Comparison of ENCODE assay signal across 26 mouse cellular contexts in the genomic region with DNA sequence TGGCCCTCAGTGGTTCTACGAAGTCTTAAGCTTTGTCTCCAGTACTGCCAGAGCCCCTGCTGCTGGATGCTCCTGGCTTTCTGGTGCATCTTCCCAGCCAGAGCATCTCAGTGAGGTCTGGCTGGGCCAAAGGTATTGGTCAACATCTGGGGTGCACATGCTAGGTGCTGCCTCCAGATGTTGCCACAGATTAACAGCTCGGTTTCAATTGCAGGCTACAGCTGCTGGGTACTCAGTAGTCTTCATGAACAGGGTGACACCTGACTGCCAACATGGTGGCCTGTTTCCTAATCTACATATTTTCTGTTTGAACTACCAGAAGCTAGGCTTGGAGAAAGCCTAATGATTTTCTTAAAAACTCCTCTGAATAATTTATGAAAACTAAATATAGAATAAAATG. TPM values are rescaled to one million over a fixed set of nuclear protein-coding genes. Genes with fewer than 3 reads are reported as not detected.
A peak's percentile ranks its signal among the peaks of the same experiment; 100 is the strongest.
DNase-seq lines count a peak whose midpoint lies in the region; ATAC-seq and TF ChIP-seq lines count a peak whose summit lies in the region.
"Had no signal": no experiment of that assay in that cellular context is flagged by ENCODE, and none has a peak within 500 bp of the region (broad histone marks: within the 10 kb centered on the region; RNA-seq: fewer than 3 reads in every experiment).

No protein-coding gene starts in this region.

- no peak for TF ChIP-seq CTCF in intestine, postnatal 0 days (IDR thresholded peaks at IDR 0.05; ENCODE audit: low read depth)
- no peak for TF ChIP-seq CTCF in midbrain, postnatal 0 days (IDR thresholded peaks at IDR 0.05)

- H3K27ac ChIP-seq in liver, embryonic 11.5 days (ENCODE audit: low read depth, low read length) = no peak overlapping the region
- H3K27ac ChIP-seq in liver, embryonic 12.5 days = peak overlapping the region; percentile 36; the same call in 1 of the 2 replicates
- H3K27ac ChIP-seq in liver, embryonic 15.5 days (replicated peaks) = peak overlapping the region; percentile 90
- H3K27ac ChIP-seq in intestine, postnatal 0 days (ENCODE audit: low read depth, low read length) = no peak overlapping the region
- no peak overlapping the region for H3K27ac ChIP-seq in midbrain, postnatal 0 days (ENCODE audit: low read depth, low read length)
- H3K27ac ChIP-seq: embryonic facial prominence, embryonic 10.5 days; embryonic facial prominence, embryonic 13.5 days; hindbrain, embryonic 12.5 days; hindbrain, embryonic 15.5 days had no signal

- peaks cover 18% of the 10 kb centered on the region for H3K4me1 ChIP-seq in liver, embryonic 11.5 days (replicated peaks; ENCODE audit: control insufficient read depth, insufficient read depth, low read length)
- peaks cover 53% of the 10 kb centered on the region for H3K4me1 ChIP-seq in liver, embryonic 12.5 days
- peaks cover 76% of the 10 kb centered on the region for H3K4me1 ChIP-seq in liver, embryonic 15.5 days (replicated peaks)
- H3K4me1 ChIP-seq in intestine, postnatal 0 days (replicated peaks; ENCODE audit: control insufficient read depth, insufficient read depth, low read length) = no peaks in the 10 kb centered on the region
- H3K4me1 ChIP-seq in midbrain, postnatal 0 days (ENCODE audit: insufficient read depth, low read length) = no peaks in the 10 kb centered on the region; the same call in 1 of the 2 replicates

- H3K27me3 ChIP-seq in liver, embryonic 11.5 days (replicated peaks; ENCODE audit: control insufficient read depth, insufficient read depth, low read length) = no peaks in the 10 kb centered on the region
- H3K27me3 ChIP-seq in liver, embryonic 12.5 days (replicated peaks) = no peaks in the 10 kb centered on the region
- no peaks in the 10 kb centered on the region for H3K27me3 ChIP-seq in liver, embryonic 15.5 days
- no peaks in the 10 kb centered on the region for H3K27me3 ChIP-seq in intestine, postnatal 0 days (replicated peaks; ENCODE audit: control insufficient read depth, insufficient read depth, low read length)
- no peaks in the 10 kb centered on the region for H3K27me3 ChIP-seq in midbrain, postnatal 0 days (ENCODE audit: insufficient read depth, low read length)
- H3K27me3 ChIP-seq: embryonic facial prominence, embryonic 13.5 days; hindbrain, embryonic 12.5 days; hindbrain, embryonic 15.5 days; Patski had no signal

- no peak overlapping the region for H3K4me2 ChIP-seq in liver, embryonic 11.5 days
- H3K4me2 ChIP-seq in liver, embryonic 12.5 days = no peak overlapping the region
- H3K4me2 ChIP-seq in liver, embryonic 15.5 days = 0 out of 2 replicates have a peak overlapping the region, but pooled peaks have one; percentile 2
- H3K4me2 ChIP-seq in intestine, postnatal 0 days (replicated peaks; ENCODE audit: low read depth) = no peak overlapping the region
- H3K4me2 ChIP-seq in midbrain, postnatal 0 days (ENCODE audit: low read depth, low read length, poor library complexity, severe bottlenecking) = no peak overlapping the region
- H3K4me2 ChIP-seq: embryonic facial prominence, embryonic 13.5 days; heart, embryonic 11.5 days; hindbrain, embryonic 12.5 days; hindbrain, embryonic 15.5 days had no signal

- no peaks in the 10 kb centered on the region for H3K36me3 ChIP-seq in liver, embryonic 11.5 days (ENCODE audit: control insufficient read depth, insufficient read depth, low read length)
- no peaks in the 10 kb centered on the region for H3K36me3 ChIP-seq in liver, embryonic 12.5 days
- H3K36me3 ChIP-seq in liver, embryonic 15.5 days (replicated peaks) = peaks cover 7% of the 10 kb centered on the region; the same call in 1 of the 2 replicates
- H3K36me3 ChIP-seq in intestine, postnatal 0 days (ENCODE audit: control insufficient read depth, insufficient read depth) = peaks cover 16% of the 10 kb centered on the region
- no peaks in the 10 kb centered on the region for H3K36me3 ChIP-seq in midbrain, postnatal 0 days (ENCODE audit: insufficient read depth, low read length)
- H3K36me3 ChIP-seq: embryonic facial prominence, embryonic 10.5 days; hindbrain, embryonic 12.5 days; hindbrain, embryonic 15.5 days had no signal

- H3K9ac ChIP-seq in liver, embryonic 11.5 days (ENCODE audit: low read depth, low read length) = no peak overlapping the region
- no peak overlapping the region for H3K9ac ChIP-seq in liver, embryonic 12.5 days
- no peak overlapping the region for H3K9ac ChIP-seq in liver, embryonic 15.5 days
- H3K9ac ChIP-seq in intestine, postnatal 0 days (ENCODE audit: low read depth, low read length) = no peak overlapping the region
- no peak overlapping the region for H3K9ac ChIP-seq in midbrain, postnatal 0 days (replicated peaks; ENCODE audit: low read length, poor library complexity, severe bottlenecking)
- H3K9ac ChIP-seq: embryonic facial prominence, embryonic 13.5 days; forebrain, postnatal 0 days; hindbrain, embryonic 12.5 days; hindbrain, embryonic 15.5 days had no signal

- no peaks in the 10 kb centered on the region for H3K9me3 ChIP-seq in liver, embryonic 11.5 days (ENCODE audit: control insufficient read depth, low read length)
- H3K9me3 ChIP-seq in liver, embryonic 12.5 days (replicated peaks) = no peaks in the 10 kb centered on the region
- no peaks in the 10 kb centered on the region for H3K9me3 ChIP-seq in liver, embryonic 15.5 days (replicated peaks)
- no peaks in the 10 kb centered on the region for H3K9me3 ChIP-seq in intestine, postnatal 0 days (ENCODE audit: control insufficient read depth)
- H3K9me3 ChIP-seq in midbrain, postnatal 0 days (ENCODE audit: low read length) = no peaks in the 10 kb centered on the region
- H3K9me3 ChIP-seq: embryonic facial prominence, embryonic 10.5 days; embryonic facial prominence, embryonic 13.5 days; G1E; hindbrain, embryonic 12.5 days; hindbrain, embryonic 15.5 days had no signal

- no peak for ATAC-seq in liver, embryonic 11.5 days (replicated peaks; ENCODE audit: low FRiP score)
- peak; percentile 37; the same call in 1 of the 2 replicates for ATAC-seq in liver, embryonic 12.5 days
- ATAC-seq in liver, embryonic 15.5 days (ENCODE audit: insufficient read depth) = peak; percentile 38; the same call in 1 of the 2 replicates
- no peak for ATAC-seq in intestine, postnatal 0 days
- ATAC-seq in midbrain, postnatal 0 days (ENCODE audit: low FRiP score) = no peak
- ATAC-seq: forebrain, embryonic 14.5 days; forebrain, postnatal 0 days; Patski had no signal

- 79% methylated on average over 2 of the region's 2 CpGs for WGBS in liver, embryonic 11.5 days
- 67% methylated on average over 2 of the region's 2 CpGs for WGBS in liver, embryonic 12.5 days (ENCODE audit: insufficient replicate concordance)
- WGBS in liver, embryonic 15.5 days (ENCODE audit: insufficient replicate concordance) = 70% methylated on average over 2 of the region's 2 CpGs
- 76% methylated on average over 2 of the region's 2 CpGs for WGBS in intestine, postnatal 0 days
- WGBS in midbrain, postnatal 0 days = 73% methylated on average over 2 of the region's 2 CpGs

- no peak overlapping the region for H3K4me3 ChIP-seq in liver, embryonic 11.5 days (ENCODE audit: low read depth, low read length)
- no peak overlapping the region for H3K4me3 ChIP-seq in liver, embryonic 12.5 days
- no peak overlapping the region for H3K4me3 ChIP-seq in liver, embryonic 15.5 days (replicated peaks)
- no peak overlapping the region for H3K4me3 ChIP-seq in intestine, postnatal 0 days (ENCODE audit: low read depth, low read length)
- no peak overlapping the region for H3K4me3 ChIP-seq in midbrain, postnatal 0 days (ENCODE audit: low read depth, low read length)
- H3K4me3 ChIP-seq: embryonic facial prominence, embryonic 10.5 days; embryonic facial prominence, embryonic 13.5 days; hindbrain, embryonic 12.5 days; hindbrain, embryonic 15.5 days had no signal

- peak; percentile 37 for DNase-seq in liver
- no peak for DNase-seq in liver, embryonic 11.5 days (ENCODE audit: low spot score)
- DNase-seq in adrenal gland, postnatal 4 days (ENCODE audit: low spot score in 2 of 2) = no peak
- DNase-seq in adrenal gland, postnatal 25 days = no peak
- no peak for DNase-seq in midbrain, postnatal 0 days (ENCODE audit: low spot score)
- DNase-seq: adrenal gland, adult 2 months; adrenal gland, postnatal 14 days; cerebellum, adult 11 months; cerebellum, adult 2 months; cerebellum, adult 9-11 months; cerebellum, postnatal 25 days; embryo, embryonic 11 days; forebrain, postnatal 0 days; gastrocnemius, postnatal 10 days; heart, adult 11 months had no signal

RNA-seq across cellular contexts. Expression of a gene that starts 18.3 kb away (rescaled TPM):
- polyA plus RNA-seq in liver, embryonic 11.5 days (2014; fragmentation: Nextera tagmentation; extraction: Ambion mirVana) = 0.59 and 1.2 TPM in 2 replicates
- polyA plus RNA-seq in liver, embryonic 12.5 days (2016; fragmentation: Nextera tagmentation; extraction: Ambion mirVana) = 0.92 and 0.95 TPM in 2 replicates
- 0.69 and 0.83 TPM in 2 replicates for polyA plus RNA-seq in liver, embryonic 15.5 days (2015; fragmentation: Nextera tagmentation; extraction: Ambion mirVana)
- 10 to 100 TPM; 16.0 to 16.2 TPM for total RNA-seq in adrenal gland, postnatal 4 days (2021)
- polyA plus RNA-seq in intestine, postnatal 0 days (2015; fragmentation: Nextera tagmentation; extraction: Ambion mirVana) = 1.7 and 2.1 TPM in 2 replicates
- total RNA-seq in adrenal gland, postnatal 25 days (2021) = 16.3 and 19.8 TPM in 2 replicates
- 3.6 and 3.7 TPM in 2 replicates for total RNA-seq in midbrain, postnatal 0 days (2014; rRNA removed)
- polyA plus RNA-seq in midbrain, postnatal 0 days (2015; fragmentation: Nextera tagmentation; extraction: Ambion mirVana) = 0.95 and 0.98 TPM in 2 replicates

Comparison
In these comparisons a context has a peak if more than half of its experiments do, and no peak if none do; other contexts are left out.
1. ATAC-seq: peak in liver, embryonic 12.5 days (single experiment) and liver, embryonic 15.5 days (single experiment); none in liver, embryonic 11.5 days (single experiment), intestine, postnatal 0 days (single experiment) and midbrain, postnatal 0 days (single experiment).
2. H3K27ac ChIP-seq: peak in liver, embryonic 12.5 days (single experiment) and liver, embryonic 15.5 days (single experiment); none in liver, embryonic 11.5 days (single experiment), intestine, postnatal 0 days (single experiment) and midbrain, postnatal 0 days (single experiment).